Mouse (Mus musculus): ENCODE measurements around the gene Igsf9.

Igsf9 gene

GRCm38 (mm10) chr1:172501371-172502144, 20.0 kb downstream of the Igsf9 start:
- TF ChIP-seq GATA4 (IDR thresholded peaks at IDR 0.05; ENCODE audit: insufficient replicate concordance, low read length) = no peak

- TF ChIP-seq GATA4 (IDR thresholded peaks at IDR 0.05; ENCODE audit: insufficient replicate concordance, low read length) = no peak
Observed at GRCm38 (mm10) chr1:172502145-172503110, 20.8 kb downstream of the Igsf9 start.

GRCm38 (mm10) chr1:172503111-172503997, 21.8 kb downstream of the Igsf9 start:
- TF ChIP-seq GATA4 (IDR thresholded peaks at IDR 0.05; ENCODE audit: insufficient replicate concordance, low read length) = no peak

- TF ChIP-seq GATA4 (IDR thresholded peaks at IDR 0.05; ENCODE audit: insufficient replicate concordance, low read length) = no peak
Observed at GRCm38 (mm10) chr1:172504756-172505155, 23.2 kb downstream of the Igsf9 start.

GRCm38 (mm10) chr1:172507001-172507400, 25.4 kb downstream of the Igsf9 start:
- no peak for TF ChIP-seq GATA4 (IDR thresholded peaks at IDR 0.05; ENCODE audit: insufficient replicate concordance, low read length)

- TF ChIP-seq GATA4 (IDR thresholded peaks at IDR 0.05; ENCODE audit: insufficient replicate concordance, low read length) = no peak
Observed at GRCm38 (mm10) chr1:172507701-172508100, 26.1 kb downstream of the Igsf9 start.

- TF ChIP-seq GATA4 (IDR thresholded peaks at IDR 0.05; ENCODE audit: insufficient replicate concordance, low read length) = peak; percentile 91; the same call in 1 of the 2 replicates
Observed at GRCm38 (mm10) chr1:172508172-172508571, 26.6 kb downstream of the Igsf9 start.

- no peak for TF ChIP-seq GATA4 (IDR thresholded peaks at IDR 0.05; ENCODE audit: insufficient replicate concordance, low read length)
Observed at GRCm38 (mm10) chr1:172509235-172509634, 27.6 kb downstream of the Igsf9 start.

- no peak for TF ChIP-seq GATA4 (IDR thresholded peaks at IDR 0.05; ENCODE audit: insufficient replicate concordance, low read length)
Observed at GRCm38 (mm10) chr1:172509983-172510382, 28.4 kb downstream of the Igsf9 start.

GRCm38 (mm10) chr1:172510421-172510972, 28.9 kb downstream of the Igsf9 start:
- no peak for TF ChIP-seq GATA4 (IDR thresholded peaks at IDR 0.05; ENCODE audit: insufficient replicate concordance, low read length)

- TF ChIP-seq GATA4 (IDR thresholded peaks at IDR 0.05; ENCODE audit: insufficient replicate concordance, low read length) = peak; percentile 78; the same call in 1 of the 2 replicates
Observed at GRCm38 (mm10) chr1:172512962-172513361, 31.4 kb downstream of the Igsf9 start.

GRCm38 (mm10) chr1:172513525-172514212, 32.1 kb downstream of the Igsf9 start:
- TF ChIP-seq GATA4 (IDR thresholded peaks at IDR 0.05; ENCODE audit: insufficient replicate concordance, low read length) = peak; percentile 88

- no peak for TF ChIP-seq GATA4 (IDR thresholded peaks at IDR 0.05; ENCODE audit: insufficient replicate concordance, low read length)
Observed at GRCm38 (mm10) chr1:172514213-172514529, 32.6 kb downstream of the Igsf9 start.

Measured in liver, adult (tissue).